Mouse (Mus musculus): ENCODE results near the gene B3gnt2.

The B3gnt2 gene

DNA sequence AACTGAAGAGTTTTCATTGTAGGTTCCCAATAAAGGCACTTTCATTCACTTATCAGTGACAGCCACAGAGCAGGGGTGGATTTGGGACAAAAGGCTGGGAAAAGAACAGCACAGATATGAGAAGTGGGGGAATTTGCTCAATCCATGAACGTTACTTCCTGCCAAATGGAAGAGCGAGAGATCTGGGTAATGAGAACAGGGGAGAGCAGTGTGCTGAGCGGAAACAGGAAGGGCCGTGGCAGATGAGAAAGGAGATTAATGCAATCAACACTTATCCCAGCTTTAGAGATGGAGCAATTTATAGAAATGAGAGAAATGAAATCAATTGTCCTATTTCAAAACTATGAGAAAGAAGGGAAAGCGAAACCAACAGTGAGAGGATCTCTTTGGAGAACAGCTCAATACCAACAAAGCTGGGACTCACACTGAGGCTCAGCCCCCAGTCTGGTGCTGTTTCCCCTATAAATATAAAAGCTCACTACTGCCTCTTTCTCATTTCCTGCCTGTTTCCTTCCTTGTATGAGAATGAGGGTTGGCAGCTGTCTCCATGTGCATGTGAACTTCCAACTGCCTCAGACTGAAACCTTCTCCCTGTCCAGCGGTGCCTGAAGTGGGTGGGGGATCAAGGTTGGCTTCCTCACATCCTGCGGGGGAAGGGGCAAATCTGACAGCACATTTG is 11.0 kb upstream of the B3gnt2 start:
- DNase-seq (ENCODE audit: low spot score), result peak; percentile 56

DNA sequence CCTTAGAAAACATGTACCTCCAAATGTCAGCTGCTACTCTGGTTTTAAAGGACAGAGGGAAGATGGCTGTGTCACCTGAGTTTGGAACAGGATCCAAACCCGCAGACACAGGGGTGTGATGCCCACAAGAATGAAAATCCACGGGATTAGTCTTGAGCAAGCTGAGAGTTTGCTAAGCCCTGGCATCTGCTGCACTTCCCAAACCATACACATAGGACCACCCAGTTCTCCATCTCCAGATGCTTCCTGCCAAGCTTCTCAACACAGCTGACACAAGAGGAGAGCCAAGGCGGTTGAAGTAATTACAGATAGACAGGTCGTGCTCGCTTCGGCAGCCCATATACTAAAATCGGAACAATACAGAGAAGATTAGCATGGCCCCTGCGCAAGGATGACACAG is 7.8 kb upstream of the B3gnt2 start:
- DNase-seq (ENCODE audit: low spot score), result no peak

DNA sequence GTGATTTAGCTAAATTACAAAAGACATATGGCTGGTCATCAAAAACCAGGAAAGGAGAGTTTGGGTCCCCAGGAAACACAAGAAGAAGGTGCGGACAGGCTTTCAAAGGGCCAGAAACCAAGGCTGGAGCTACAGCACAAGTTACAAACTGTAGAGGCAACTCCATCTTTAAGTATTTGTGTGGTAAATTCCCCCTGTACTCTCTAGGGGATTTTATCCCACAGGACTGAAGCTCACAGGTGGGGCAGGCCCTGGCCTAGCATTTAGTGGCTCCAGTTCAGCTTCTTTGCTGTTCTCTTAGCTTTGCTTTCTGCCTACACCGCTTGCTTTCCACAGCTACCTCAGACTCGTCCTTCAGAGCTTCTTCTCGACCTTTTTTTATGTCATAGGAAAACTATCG is 6.9 kb upstream of the B3gnt2 start:
- no peak for DNase-seq (ENCODE audit: low spot score)

DNA sequence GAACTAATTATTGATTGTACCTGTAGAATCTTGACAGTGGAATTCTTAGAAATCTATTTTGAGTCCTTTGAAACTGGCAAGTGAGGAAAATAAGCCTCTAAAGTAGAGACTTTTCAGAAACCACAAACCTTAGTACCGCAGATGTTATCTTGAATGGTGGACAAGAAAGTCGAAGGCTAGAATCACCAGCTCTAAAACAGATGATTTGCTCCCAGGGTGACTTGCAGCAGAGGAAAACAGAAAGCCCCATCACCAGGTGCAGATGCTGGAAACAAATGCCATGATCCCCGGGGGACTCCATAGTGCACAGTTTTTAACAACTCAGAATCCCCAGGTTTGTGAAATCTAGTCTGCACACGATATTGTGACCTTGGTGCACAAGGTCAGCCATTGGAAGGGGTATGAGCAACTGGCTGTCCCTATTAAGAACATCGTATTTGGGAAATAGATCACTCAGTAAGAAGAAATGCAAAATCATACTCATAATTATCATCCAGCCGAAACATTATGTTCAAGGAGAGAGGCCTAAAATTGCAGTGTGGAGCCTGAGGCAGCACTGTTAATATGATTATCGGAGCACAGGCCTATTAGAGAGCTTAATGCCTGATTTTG is 5.0 kb upstream of the B3gnt2 start:
- DNase-seq (ENCODE audit: low spot score), result no peak

DNA sequence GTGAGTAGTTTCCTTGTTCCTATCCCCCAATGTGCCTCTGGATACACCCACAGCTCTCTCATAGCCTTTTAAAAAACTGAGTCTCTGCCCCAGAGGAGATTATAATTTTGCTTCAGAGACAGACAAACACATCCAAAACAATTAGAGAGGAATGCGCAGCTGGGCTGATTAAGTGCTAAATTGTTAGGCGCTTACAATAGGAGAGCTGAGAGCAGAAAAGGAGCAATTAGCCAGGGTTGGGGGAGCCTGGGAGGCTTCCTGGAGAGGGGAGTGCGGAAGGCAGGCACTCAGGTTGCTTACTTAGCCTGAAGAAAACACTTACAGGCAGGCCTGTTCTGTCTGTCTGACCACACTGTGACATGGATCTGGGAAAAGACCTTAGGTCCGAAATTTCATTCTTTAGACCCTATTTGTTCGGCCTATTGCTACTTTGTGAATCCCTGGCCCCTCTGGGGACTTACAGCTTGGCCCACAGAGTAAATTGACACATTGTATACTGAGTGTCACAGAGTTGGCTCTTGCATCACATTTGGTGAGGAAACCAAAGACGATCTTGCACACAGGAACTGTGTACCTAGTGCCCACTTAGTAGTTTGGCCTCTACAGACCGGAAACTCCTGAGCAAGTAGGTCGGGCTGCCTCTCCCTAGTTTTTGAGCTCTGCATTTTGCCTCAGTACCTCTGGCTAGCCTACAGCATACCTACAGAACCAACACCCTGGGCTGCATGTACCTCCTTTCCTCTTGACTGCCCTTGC is 3.7 kb upstream of the B3gnt2 start:
- DNase-seq (ENCODE audit: low spot score), result peak; percentile 46

DNA sequence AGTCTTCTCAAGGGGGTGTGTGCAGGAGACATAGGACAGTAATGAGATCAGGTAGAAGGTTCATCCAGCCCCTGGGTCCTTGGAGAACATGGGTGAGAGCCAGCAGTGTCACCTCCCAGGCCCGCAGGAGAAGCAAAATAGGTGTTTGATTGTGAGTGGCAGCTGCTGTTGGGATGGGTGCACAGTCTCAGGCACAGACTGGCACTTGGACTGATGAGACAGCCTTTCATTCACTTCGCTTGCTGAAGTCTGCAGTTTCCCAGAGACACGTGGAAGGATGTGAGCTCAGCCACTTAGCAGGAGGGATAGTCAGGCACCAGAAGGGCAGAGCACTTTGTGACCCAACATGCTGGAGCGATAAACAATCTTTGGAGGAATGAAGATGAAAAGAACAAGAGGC is 2.8 kb upstream of the B3gnt2 start:
- no peak for DNase-seq (ENCODE audit: low spot score)

DNA sequence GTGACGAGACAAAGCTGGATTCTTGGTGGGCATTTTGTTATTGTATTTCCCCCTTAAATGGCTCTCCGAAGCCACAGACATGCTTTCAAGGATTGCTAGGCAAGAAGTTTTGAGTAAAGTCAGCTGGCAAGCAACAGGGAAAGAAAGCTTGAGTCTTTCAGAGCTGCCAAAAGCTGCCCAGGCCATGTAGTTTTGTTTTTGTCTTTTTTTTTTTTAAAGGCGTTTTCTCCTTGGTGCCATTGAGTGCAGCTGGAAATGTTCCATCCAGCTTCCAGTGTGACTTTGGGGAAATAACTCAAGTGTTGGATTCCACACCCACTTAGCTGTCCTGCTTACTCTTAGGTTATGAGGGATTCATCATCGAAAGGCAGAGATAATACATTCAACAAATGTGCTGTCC is 554 bp upstream of the B3gnt2 start:
- peak; percentile 85 for DNase-seq (ENCODE audit: low spot score)

DNA sequence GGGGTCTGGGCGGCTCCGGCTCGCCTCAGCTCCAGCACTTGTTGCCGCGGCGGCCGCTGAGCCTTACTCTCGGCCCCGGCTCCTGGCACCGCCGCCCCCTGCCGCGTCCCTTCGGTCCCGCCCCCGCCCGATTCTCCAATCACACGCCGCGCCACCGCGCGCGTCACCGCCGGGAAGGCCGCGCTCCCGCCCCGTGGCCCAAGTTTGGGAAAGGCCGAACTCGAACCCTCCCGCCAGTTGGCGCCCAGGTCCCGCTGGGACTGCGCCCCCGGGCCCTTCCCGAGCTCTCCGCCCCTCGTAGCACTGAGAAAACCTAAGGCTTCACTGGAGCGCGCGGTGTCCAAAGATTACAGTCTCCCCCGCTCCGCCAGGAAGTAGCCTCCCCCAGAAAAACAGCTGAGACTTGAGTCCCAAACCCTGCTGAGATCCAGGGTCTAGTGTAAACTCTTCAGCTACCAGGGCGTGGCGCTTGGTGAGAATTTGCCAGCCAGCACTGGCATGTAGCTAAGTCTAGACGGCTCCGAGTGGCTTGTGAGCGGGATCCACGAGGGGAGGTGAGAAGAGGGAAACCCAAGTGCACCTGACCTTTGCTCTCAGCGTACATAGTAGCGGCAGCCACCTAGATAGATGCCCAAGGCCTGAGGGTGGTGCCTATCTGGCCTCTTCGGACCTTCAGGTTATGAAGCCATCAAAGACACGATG is 977 bp downstream of the B3gnt2 start:
- DNase-seq (ENCODE audit: low spot score), result peak; percentile 87

DNA sequence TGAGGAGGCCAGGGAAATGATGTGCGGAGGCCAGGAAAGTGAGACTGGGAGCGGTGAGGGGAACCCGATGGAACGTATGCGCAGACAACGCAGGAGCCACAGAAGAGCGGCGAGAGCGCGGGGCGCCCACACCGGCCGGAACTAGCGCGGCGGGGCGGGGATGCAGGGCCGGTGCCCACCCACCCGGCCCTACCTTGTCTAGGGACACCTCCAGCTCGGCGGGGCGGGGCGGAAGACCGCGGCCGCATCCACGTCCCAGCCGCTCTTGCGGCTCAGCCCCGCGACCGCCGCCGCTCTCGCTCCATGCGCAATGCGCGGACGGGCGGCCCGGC is 1.5 kb downstream of the B3gnt2 start:
- DNase-seq (ENCODE audit: low spot score), result no peak

DNA sequence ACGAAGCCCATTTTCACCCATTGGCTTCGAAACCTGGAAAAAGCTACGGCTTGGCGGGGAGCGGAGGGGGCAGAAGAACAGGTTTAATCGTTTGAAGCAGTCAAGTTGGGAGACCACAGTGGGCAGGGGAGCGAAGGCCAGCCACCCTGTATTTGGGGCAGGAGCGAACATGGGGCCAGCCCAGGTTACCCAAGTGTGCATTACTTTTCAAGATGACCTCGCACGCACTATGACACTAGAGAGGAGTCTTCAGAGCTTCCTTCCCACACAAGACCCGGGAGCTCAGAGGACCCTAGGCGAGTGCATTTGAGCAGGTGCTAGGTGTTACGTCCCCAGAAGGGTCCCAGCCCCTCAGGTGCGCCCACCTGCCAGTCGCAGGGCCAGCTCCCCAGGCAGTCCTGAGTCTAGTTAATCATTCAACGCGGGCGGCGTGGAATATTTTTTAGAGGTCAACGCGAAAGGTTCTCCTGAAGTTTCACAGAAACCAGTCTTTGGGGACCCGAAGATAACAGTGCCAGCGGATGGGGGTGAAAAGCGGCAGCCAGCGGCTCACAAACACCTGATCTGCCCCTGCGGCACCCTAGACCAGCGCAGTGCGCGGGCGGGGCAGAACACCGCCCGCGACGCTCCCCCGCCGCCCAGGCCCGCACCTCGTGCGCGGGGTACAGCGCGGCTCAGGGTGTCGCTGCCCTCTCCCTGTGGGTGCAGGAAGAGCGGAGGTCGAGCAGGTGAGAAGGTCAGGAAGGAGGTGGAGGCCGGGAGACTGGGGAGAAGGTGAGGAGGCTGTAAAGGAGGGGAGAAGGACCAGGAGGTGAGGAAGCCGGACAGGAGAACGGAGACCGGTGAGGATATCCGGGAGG is 2.1 kb downstream of the B3gnt2 start:
- no peak for DNase-seq (ENCODE audit: low spot score)

DNA sequence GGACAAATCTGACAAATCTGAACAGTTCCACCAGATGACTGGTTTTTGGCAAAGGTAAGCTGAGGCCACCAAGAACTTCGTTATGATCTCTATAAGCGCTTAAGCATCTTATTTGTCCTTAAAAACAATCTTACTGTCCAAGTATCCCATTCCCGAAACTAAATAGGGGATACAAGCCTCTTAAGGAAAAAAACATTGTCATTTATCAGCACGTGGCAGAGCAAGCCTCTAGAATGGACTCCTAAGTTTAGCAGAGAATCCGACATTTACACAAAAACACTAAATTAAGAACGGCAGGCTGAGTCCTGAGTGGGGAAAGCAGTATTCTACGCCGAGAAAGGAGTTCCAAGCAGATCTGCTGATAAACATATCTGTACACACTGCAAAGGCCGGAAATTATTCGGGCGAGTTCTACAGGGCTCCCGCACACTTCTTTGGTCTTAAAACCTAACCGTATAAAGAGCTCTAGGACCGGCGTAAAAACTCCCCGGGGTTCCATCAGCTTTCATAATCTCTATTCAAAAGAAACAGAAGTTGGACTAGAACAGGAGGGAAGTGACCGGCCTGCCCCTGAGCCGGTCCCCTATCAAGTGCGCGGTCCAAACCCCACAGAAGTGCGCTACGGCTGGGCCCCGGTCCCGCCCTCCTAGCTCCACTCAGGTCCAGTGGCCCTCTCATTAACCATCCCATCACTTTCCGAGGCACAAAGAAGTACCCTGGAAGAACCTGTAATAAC is 2.9 kb downstream of the B3gnt2 start:
- DNase-seq (ENCODE audit: low spot score), result no peak

DNA sequence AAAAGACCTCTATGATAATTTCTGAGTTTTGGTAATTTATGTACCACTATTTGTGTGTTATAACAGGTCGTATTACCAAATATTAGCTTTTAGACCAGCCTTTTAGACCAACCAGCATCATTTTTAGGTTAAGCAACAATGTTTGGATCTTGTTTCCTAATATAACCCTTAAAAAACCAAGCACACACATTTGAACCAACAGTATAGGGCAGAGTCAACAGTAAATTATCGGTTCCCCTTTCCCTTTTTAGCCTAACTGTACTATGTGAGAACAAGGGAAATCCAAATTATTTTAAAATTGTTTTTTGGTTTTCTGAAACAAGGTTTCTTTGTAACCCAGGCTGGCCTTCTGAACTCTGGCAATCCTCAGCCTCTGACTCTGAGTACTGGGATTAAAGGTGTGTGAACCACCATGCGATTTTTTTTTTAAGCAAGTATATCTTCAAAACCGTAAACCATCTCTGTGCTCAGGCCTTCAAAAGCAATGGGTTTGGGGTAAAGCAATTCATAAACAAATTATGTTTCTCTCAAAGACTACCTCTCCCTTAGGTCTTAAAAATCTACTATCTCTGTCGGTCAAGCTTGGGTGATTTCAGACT is 3.6 kb downstream of the B3gnt2 start:
- DNase-seq (ENCODE audit: low spot score), result no peak

DNA sequence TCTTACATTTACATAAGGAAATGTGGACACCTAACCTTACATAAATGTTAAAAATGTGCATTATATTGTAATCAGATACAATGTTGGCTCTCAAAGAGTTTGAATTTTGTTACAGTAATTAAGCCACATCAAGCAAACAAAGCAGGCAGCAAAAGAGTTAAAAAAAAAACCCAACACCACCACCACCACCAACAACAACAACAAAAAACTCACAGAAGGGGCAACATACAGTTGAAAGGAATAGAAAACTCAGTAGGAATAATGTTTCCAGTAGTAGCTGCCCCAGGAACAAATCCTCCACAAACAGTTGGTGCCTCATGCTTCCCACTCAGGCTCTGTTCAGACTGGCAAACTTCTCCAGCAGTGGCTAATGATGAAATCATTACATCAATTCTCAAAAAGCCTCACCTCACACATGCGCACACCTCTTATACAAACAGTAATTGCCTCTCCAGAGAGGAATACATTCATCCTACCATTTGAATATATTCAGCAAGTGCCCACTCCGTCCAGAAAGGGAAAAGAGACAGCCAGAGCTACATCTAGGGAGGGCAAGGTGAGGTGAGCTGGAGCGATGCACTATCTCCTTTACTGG is 4.3 kb downstream of the B3gnt2 start:
- no peak for DNase-seq (ENCODE audit: low spot score)

DNA sequence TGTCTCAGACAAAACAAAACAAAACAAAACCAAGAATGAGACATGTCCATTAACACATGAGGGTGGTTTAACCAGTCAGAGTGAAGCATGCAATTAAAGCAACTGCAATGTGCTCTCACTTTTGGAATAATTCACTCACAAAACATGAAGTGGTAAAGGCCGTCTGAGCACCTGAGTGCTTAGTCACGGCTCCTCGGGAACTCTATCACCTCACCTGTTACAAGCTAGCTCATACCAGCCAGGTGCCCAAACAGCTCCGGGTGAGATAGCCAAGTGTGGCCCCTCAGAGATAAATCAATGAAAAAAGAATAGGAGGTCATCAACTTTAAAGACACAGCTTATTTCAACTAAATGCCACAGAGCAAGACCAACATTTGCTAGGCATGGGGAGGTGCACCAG is 6.2 kb downstream of the B3gnt2 start:
- DNase-seq (ENCODE audit: low spot score), result no peak

DNA sequence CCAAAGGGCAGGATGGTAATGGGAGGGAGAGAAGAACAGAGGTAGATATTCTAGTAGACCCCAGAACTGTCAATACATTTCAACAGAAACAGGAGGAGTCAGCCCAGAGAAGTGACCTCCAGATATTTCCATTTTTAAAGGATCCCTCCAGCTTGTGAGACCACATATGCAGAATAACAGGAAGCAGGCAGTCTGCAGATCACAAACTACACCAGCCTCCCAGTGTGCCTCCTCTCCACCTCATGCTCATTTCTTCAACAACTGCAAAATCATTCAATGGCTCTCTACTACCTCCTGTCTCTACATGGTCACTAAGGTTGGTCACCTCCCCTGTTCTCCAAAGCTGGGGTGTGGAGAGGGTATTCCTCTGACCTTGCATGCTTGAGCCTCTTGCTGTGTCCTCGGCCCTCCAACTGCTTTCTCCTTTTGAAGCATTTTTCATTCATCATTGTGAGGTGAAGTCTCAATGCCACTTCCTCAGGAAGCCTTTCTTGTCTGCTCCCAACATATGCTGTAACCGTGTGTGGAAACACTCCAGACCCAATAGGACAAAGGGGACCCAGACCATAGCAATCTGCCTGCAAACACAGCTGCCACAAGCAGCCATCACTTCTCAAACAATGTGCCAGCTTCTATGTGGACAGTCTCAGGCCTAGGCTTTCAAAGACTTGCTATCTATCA is 7.1 kb downstream of the B3gnt2 start:
- DNase-seq (ENCODE audit: low spot score), result no peak

DNA sequence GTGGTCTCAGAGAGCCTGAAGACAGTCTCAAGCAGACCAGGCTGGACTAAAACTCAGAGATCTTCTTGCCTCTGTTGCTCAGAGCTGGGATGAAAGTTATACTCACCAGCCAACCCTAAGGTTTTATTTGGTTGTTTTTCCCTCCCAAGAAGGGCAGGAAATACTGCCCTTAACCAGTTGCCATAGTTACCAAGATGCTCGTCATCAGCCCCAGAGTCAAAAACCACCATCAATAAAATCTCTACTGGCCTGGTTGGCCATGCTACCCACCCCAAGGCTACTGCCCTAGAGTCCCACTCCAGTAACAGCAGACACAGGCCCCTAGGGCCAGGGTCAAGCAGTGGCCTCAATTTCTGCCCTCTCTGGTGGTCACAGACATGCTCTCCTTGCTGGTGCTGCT is 8.3 kb downstream of the B3gnt2 start:
- no peak for DNase-seq (ENCODE audit: low spot score)

DNA sequence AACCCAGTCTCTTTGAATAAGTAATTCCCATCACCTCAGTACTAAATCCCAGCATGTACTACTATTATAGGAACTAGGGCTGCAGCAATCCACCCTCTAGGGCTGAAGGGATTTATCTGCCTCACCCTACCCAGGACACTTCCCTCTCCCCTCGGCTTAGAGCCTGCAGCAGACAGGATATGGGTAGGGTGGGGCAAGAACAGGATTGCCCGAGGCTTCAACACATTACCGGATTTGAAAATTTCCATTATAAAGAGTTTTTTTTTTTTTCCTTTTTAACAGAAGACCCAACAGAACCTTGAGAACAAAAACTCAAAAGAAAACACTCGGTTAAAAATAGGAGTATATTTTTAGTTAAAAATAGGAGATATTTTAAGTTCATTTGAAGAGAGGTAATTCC is 9.3 kb downstream of the B3gnt2 start:
- DNase-seq (ENCODE audit: low spot score), result no peak

DNA sequence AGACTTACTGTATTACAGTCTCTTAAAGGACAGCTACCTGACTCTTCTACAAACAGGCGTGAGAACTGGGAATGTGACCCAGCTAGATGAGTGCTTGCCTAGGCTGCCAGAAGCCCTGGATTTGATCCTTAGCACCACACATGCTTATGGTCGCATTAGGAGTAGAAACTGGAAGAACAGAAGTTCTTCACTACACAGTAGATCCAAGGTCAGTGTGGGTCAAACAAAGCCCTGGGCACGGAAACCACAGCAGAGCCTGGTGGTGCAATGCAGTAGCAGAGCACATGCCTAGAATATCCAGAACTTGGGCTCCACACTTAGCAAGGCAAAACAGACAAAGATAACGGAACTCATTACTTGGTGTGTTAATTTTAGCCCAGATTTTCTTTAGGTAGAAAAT is 10.7 kb downstream of the B3gnt2 start:
- DNase-seq (ENCODE audit: low spot score), result no peak

DNA sequence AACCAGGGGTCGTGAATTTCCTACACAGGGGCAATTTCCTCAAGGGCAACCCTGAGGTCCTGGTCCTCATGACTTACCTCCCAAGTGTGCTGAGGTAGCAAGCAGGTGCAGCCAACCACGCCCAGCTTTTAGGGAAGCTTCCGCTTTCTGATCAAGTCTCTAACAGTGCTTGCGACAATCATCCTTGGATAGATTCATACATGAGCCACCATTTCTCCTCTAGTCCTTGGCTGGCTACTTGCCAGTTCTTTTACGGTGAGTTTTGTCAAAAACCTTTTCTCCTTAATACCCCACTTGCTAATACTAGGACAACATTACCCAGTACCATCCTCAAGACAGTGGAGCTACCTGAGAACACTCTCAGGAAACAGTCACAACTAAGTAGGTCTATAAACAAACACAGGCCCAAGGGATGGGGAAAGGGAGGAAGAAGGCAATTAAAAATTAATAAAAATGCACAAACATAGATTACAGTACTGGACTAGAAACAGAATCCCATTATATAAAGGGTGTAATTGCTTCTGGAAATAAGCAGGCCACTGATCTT is 12.0 kb downstream of the B3gnt2 start:
- no peak for DNase-seq (ENCODE audit: low spot score)
